Mouse (Mus musculus) heart, embryonic 12.5 days (tissue): ENCODE results near the gene Smpx. TPM values are rescaled to one million over a fixed set of nuclear protein-coding genes. Genes with fewer than 3 reads are reported as not detected.

ENCODE experiments used
- ATAC-seq: fragments of 200-750 bp; cut with Nextera tagmentation; 2 replicates; pipeline ENCODE4 v1.8.0; 2017; ENCODE audit warnings: moderate TSS enrichment, moderate library complexity; ENCODE audit not compliant: insufficient number of reproducible peaks, low FRiP score
- H3K27ac ChIP-seq: fragments of 300-500 bp; sonication (generic); 2 replicates; pipeline ENCODE4 v1.5.1; 2016; ENCODE audit warnings: mild to moderate bottlenecking, moderate library complexity; ENCODE audit not compliant: poor library complexity, severe bottlenecking
- H3K27me3 ChIP-seq: fragments of 300-500 bp; sonication (generic); replicated peaks from 2 replicates; pipeline ENCODE4 v1.6.1; 2016; ENCODE audit warnings: mild to moderate bottlenecking, moderate library complexity
- H3K36me3 ChIP-seq: fragments of 300-500 bp; sonication (generic); 2 replicates; pipeline ENCODE4 v1.6.1; 2016; ENCODE audit warnings: mild to moderate bottlenecking, moderate library complexity
- H3K4me1 ChIP-seq: fragments of 300-500 bp; sonication (generic); replicated peaks from 2 replicates; pipeline ENCODE4 v1.6.1; 2016; ENCODE audit warnings: mild to moderate bottlenecking
- H3K4me2 ChIP-seq: fragments of 300-500 bp; sonication (generic); 2 replicates; pipeline ENCODE4 v1.6.1; 2016; ENCODE audit warnings: mild to moderate bottlenecking, moderate library complexity
- H3K4me3 ChIP-seq: fragments of 300-500 bp; sonication (generic); 2 replicates; pipeline ENCODE4 v1.5.1; 2016; ENCODE audit warnings: mild to moderate bottlenecking
- H3K9ac ChIP-seq: fragments of 300-500 bp; sonication (generic); 2 replicates; pipeline ENCODE4 v1.6.1; 2016; ENCODE audit warnings: mild to moderate bottlenecking, moderate library complexity
- H3K9me3 ChIP-seq: fragments of 300-500 bp; sonication (generic); replicated peaks from 2 replicates; pipeline ENCODE4 v1.6.1; 2016; ENCODE audit warnings: mild to moderate bottlenecking, moderate library complexity
- WGBS: fragments of 180-500 bp; shearing (Covaris S2); methylation state at CpG from one replicate; pipeline ENCODE4 v1.1.7; 2016; 5-methylcytosine and 5-hydroxymethylcytosine counted together
- polyA plus RNA-seq: library from polyadenylated mRNA; unstranded; fragments of >200 nt; fragmentation: Nextera tagmentation; extraction: Ambion mirVana; gene quantifications from 2 replicates; pipeline ENCODE4 v1.2.1, GENCODE M21; 2016

Smpx gene
- polyA plus RNA-seq, 1 experiment from 2014 or later = 807 TPM

GRCm38 (mm10) chrX:157731658-157732314 is 33.1 kb downstream of the Smpx start:
- WGBS = 35% methylated on average over 9 of the region's 9 CpGs
- no peak for ATAC-seq
- Histone ChIP-seq H3K36me3 (no peaks in the 10 kb centered on the region), H3K9me3 (no peaks in the 10 kb centered on the region), H3K4me1 (no peaks in the 10 kb centered on the region), H3K27me3 (no peaks in the 10 kb centered on the region), H3K27ac (no peak overlapping the region), H3K4me2 (no peak overlapping the region), H3K4me3 (no peak overlapping the region), H3K9ac (no peak overlapping the region)

- no peaks in the 10 kb centered on the region for H3K27me3 ChIP-seq
- no peaks in the 10 kb centered on the region for H3K9me3 ChIP-seq
- ATAC-seq = no peak
- no peak overlapping the region for H3K9ac ChIP-seq
- H3K4me3 ChIP-seq = no peak overlapping the region
- WGBS = 40% methylated on average over 3 of the region's 3 CpGs
- no peaks in the 10 kb centered on the region for H3K4me1 ChIP-seq
- no peak overlapping the region for H3K4me2 ChIP-seq
- no peaks in the 10 kb centered on the region for H3K36me3 ChIP-seq
- no peak overlapping the region for H3K27ac ChIP-seq
Measured at GRCm38 (mm10) chrX:157732346-157732745, 33.6 kb downstream of the Smpx start.

GRCm38 (mm10) chrX:157733836-157734235 is 35.1 kb downstream of the Smpx start:
- no peak for ATAC-seq
- H3K27me3 ChIP-seq = no peaks in the 10 kb centered on the region
- no peak overlapping the region for H3K4me3 ChIP-seq
- H3K9me3 ChIP-seq = no peaks in the 10 kb centered on the region
- H3K9ac ChIP-seq = no peak overlapping the region
- 51% methylated on average over 2 of the region's 2 CpGs for WGBS
- no peak overlapping the region for H3K4me2 ChIP-seq
- H3K27ac ChIP-seq = no peak overlapping the region
- no peaks in the 10 kb centered on the region for H3K36me3 ChIP-seq
- no peaks in the 10 kb centered on the region for H3K4me1 ChIP-seq

- Histone ChIP-seq H3K4me3 (no peak overlapping the region), H3K4me2 (no peak overlapping the region), H3K36me3 (no peaks in the 10 kb centered on the region), H3K9ac (no peak overlapping the region), H3K27ac (no peak overlapping the region), H3K9me3 (no peaks in the 10 kb centered on the region), H3K4me1 (no peaks in the 10 kb centered on the region), H3K27me3 (no peaks in the 10 kb centered on the region)
- 60% methylated on average over 1 of the region's 1 CpGs for WGBS
- no peak for ATAC-seq
Measured at GRCm38 (mm10) chrX:157734341-157734740, 35.6 kb downstream of the Smpx start.

- no peak for ATAC-seq
- H3K27me3 ChIP-seq = no peaks in the 10 kb centered on the region
- H3K36me3 ChIP-seq = 0 out of 2 replicates have a peak, but pooled peaks cover 3% of the 10 kb centered on the region
- peak overlapping the region; percentile 54; the same call in 1 of the 2 replicates for H3K27ac ChIP-seq
- no peak overlapping the region for H3K9ac ChIP-seq
- 0 out of 2 replicates have a peak, but pooled peaks cover 4% of the 10 kb centered on the region for H3K4me1 ChIP-seq
- H3K9me3 ChIP-seq = no peaks in the 10 kb centered on the region
- 72% methylated on average over 10 of the region's 10 CpGs for WGBS
- no peak overlapping the region for H3K4me2 ChIP-seq
- H3K4me3 ChIP-seq = no peak overlapping the region
Measured at GRCm38 (mm10) chrX:157747815-157748544, 49.3 kb downstream of the Smpx start.

- no peaks in the 10 kb centered on the region for H3K27me3 ChIP-seq
- H3K9ac ChIP-seq = no peak overlapping the region
- H3K4me3 ChIP-seq = no peak overlapping the region
- no peaks in the 10 kb centered on the region for H3K4me1 ChIP-seq
- H3K4me2 ChIP-seq = no peak overlapping the region
- 77% methylated on average over 4 of the region's 4 CpGs for WGBS
- H3K27ac ChIP-seq = no peak overlapping the region
- 0 out of 2 replicates have a peak, but pooled peaks cover 3% of the 10 kb centered on the region for H3K36me3 ChIP-seq
- no peaks in the 10 kb centered on the region for H3K9me3 ChIP-seq
- ATAC-seq = no peak
Measured at GRCm38 (mm10) chrX:157754559-157754958, 55.8 kb downstream of the Smpx start.

GRCm38 (mm10) chrX:157762542-157762941 is 63.8 kb downstream of the Smpx start:
- no peaks in the 10 kb centered on the region for H3K9me3 ChIP-seq
- H3K4me2 ChIP-seq = no peak overlapping the region
- H3K4me3 ChIP-seq = no peak overlapping the region
- H3K36me3 ChIP-seq = no peaks in the 10 kb centered on the region
- H3K9ac ChIP-seq = no peak overlapping the region
- H3K4me1 ChIP-seq = no peaks in the 10 kb centered on the region
- H3K27me3 ChIP-seq = no peaks in the 10 kb centered on the region
- no peak overlapping the region for H3K27ac ChIP-seq
- ATAC-seq = no peak
- 78% methylated on average over 3 of the region's 3 CpGs for WGBS

GRCm38 (mm10) chrX:157801669-157802068 is 103.0 kb downstream of the Smpx start:
- H3K27me3 ChIP-seq = no peaks in the 10 kb centered on the region
- H3K4me3 ChIP-seq = no peak overlapping the region
- no peak overlapping the region for H3K4me2 ChIP-seq
- no peak for ATAC-seq
- no peak overlapping the region for H3K27ac ChIP-seq
- H3K36me3 ChIP-seq = no peaks in the 10 kb centered on the region
- no peaks in the 10 kb centered on the region for H3K9me3 ChIP-seq
- no peak overlapping the region for H3K9ac ChIP-seq
- H3K4me1 ChIP-seq = no peaks in the 10 kb centered on the region
- WGBS = 86% methylated on average over 2 of the region's 2 CpGs

Other genes with a start within 250 kb of the Smpx start
- gene Sms, start 206.6 kb upstream of the Smpx start, polyA plus RNA-seq = 67.2 and 84.6 TPM in 2 replicates
- 2.0 and 3.7 TPM in 2 replicates for gene Yy2, start 129.9 kb upstream of the Smpx start, polyA plus RNA-seq
- gene Mbtps2, start 100.2 kb upstream of the Smpx start, polyA plus RNA-seq = 19.4 and 20.3 TPM in 2 replicates
- gene Klhl34, start 119.5 kb downstream of the Smpx start, polyA plus RNA-seq = 0.19 and 0.31 TPM in 2 replicates